Mouse (Mus musculus) myocyte (in vitro differentiated cells): ENCODE results near the gene Enpp7. TPM values are rescaled to one million over a fixed set of nuclear protein-coding genes. Genes with fewer than 3 reads are reported as not detected.

Source experiments
- H3K27me3 ChIP-seq: one replicate; pipeline ENCODE4 v1.6.1; 2011; ENCODE audit not compliant: control insufficient read depth, insufficient read depth, insufficient read length
- H3K36me3 ChIP-seq: one replicate; pipeline ENCODE4 v1.6.1; 2011; ENCODE audit not compliant: control insufficient read depth, insufficient read depth
- H3K4me2 ChIP-seq: one replicate; pipeline ENCODE4 v1.6.1; 2011; ENCODE audit warnings: low read depth, control low read depth
- H3K4me3 ChIP-seq: one replicate; pipeline ENCODE4 v1.5.1; 2011; ENCODE audit warnings: mild to moderate bottlenecking, control low read depth, moderate library complexity
- H3K79me2 ChIP-seq: one replicate; pipeline ENCODE4 v1.6.1; 2011; ENCODE audit not compliant: control insufficient read depth, insufficient read depth
- H3ac ChIP-seq: one replicate; pipeline ENCODE4 v1.6.1; 2011; ENCODE audit not compliant: control insufficient read depth, insufficient read length
- CEBPB ChIP-seq: IDR thresholded peaks from 2 replicates; pipeline ENCODE4 v1.6.1; 2011; ENCODE audit warnings: mild to moderate bottlenecking, moderate library complexity; ENCODE audit not compliant: poor library complexity, insufficient read depth, severe bottlenecking
- E2F4 ChIP-seq: IDR thresholded peaks from one replicate; pipeline ENCODE4 v1.6.1; 2011; ENCODE audit warnings: mild to moderate bottlenecking, control low read depth, moderate library complexity; ENCODE audit not compliant: insufficient read depth
- MAX ChIP-seq: IDR thresholded peaks from one replicate; pipeline ENCODE4 v1.6.1; 2011; ENCODE audit warnings: low read depth, mild to moderate bottlenecking, control low read depth
- MYOD1 ChIP-seq, 3 experiments: IDR thresholded peaks; one replicate each; pipeline ENCODE4 v1.6.1; 2011; ENCODE audit warnings: control low read depth in 2 of 3, low read depth in 2 of 3, mild to moderate bottlenecking in 2 of 3, moderate library complexity in 1 of 3; ENCODE audit not compliant: insufficient read length in 2 of 3, control insufficient read depth in 1 of 3
- MYOG ChIP-seq, 3 experiments: IDR thresholded peaks; one replicate each; pipeline ENCODE4 v1.6.1; 2011; ENCODE audit warnings: control low read depth in 2 of 3, low read depth in 2 of 3, mild to moderate bottlenecking in 2 of 3; ENCODE audit not compliant: insufficient read length in 2 of 3, control insufficient read depth in 1 of 3, insufficient read depth in 1 of 3
- POLR2A ChIP-seq: IDR thresholded peaks from one replicate; pipeline ENCODE4 v1.6.1; 2011; ENCODE audit warnings: low read depth, mild to moderate bottlenecking, control low read depth, moderate library complexity; ENCODE audit not compliant: insufficient read length
- POLR2AphosphoS2 ChIP-seq: IDR thresholded peaks from one replicate; pipeline ENCODE4 v1.6.1; 2011; ENCODE audit warnings: low read depth, control low read depth; ENCODE audit not compliant: insufficient read length
- REST ChIP-seq: IDR thresholded peaks from one replicate; pipeline ENCODE4 v1.6.1; 2011; ENCODE audit warnings: mild to moderate bottlenecking, control low read depth, moderate library complexity; ENCODE audit not compliant: insufficient read depth, insufficient read length
- SRF ChIP-seq: IDR thresholded peaks from one replicate; pipeline ENCODE4 v1.6.1; 2011; ENCODE audit warnings: low read depth; ENCODE audit not compliant: control insufficient read depth, insufficient read length
- TCF12 ChIP-seq: IDR thresholded peaks from one replicate; pipeline ENCODE4 v1.6.1; 2011; ENCODE audit warnings: mild to moderate bottlenecking, control low read depth; ENCODE audit not compliant: poor library complexity, insufficient read depth, severe bottlenecking
- TCF3 ChIP-seq: IDR thresholded peaks from one replicate; pipeline ENCODE4 v1.6.1; 2011; ENCODE audit warnings: low read depth, control low read depth; ENCODE audit not compliant: insufficient read length
- USF1 ChIP-seq: IDR thresholded peaks from one replicate; pipeline ENCODE4 v1.6.1; 2011; ENCODE audit warnings: low read depth, mild to moderate bottlenecking, control low read depth, moderate library complexity
- polyA plus RNA-seq: library from polyadenylated mRNA; unstranded; fragments of >200 nt; fragmentation: generic; extraction: Trizol; gene quantifications from one replicate; pipeline ENCODE4 v1.2.1, GENCODE M21; 2012; ENCODE audit warnings: missing spikeins

The Enpp7 gene
- polyA plus RNA-seq, 1 experiment: not detected

DNA sequence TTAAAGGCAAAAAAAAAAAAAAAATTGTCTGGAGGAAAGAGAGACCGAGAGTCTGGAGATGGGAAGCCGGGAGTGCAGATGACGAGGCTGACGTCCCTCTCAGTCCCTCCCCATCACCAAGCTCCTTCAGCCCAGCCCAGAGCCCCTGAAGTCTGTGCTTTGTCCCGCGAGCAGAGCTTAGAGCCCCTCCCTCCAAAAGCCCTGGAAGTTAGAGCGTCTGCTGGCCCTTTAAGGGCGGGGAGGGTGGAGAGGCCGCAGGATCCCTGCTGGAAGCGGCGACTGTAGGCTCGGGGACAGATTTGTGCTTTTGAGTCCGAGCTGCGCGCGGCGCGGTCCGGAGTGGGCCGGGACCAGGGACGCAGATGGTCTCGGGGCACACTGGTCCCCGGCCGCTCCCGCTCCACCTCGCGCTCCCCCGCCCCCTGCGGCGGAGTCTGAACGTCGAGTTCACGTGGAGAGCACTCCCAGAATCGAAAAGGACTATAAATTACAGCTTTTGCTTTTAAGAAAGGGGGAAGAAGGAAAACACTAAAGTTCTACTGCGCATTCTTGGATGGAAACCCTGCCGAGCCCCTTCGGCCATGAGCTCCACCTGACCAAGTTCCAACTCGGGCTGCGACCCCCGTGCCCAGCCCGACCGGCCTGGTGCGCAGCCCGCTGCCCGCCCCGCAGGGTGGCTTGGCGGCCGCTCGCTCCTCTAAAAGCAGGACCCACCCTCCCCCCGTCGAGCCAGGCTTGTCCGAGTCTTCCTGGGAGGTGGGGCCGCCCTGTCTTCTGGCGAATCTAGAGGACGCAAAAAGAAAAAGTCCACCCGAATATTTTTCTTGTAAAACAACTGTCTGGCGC lies 49.2 kb downstream of the Enpp7 start:
- peak overlapping the region; percentile 14 for H3ac ChIP-seq
- TF ChIP-seq MYOD1 (IDR thresholded peaks at IDR 0.05; ENCODE audit: control insufficient read depth in 1 of 3, insufficient read length in 2 of 3, low read depth in 2 of 3): peak in 1 of 3 experiments; percentile 3
- TF ChIP-seq POLR2AphosphoS2: peak; percentile 56
- TF ChIP-seq MAX: no peak
- TF ChIP-seq POLR2A: peak; percentile 74
- no peaks in the 10 kb centered on the region for H3K36me3 ChIP-seq
- peak overlapping the region; percentile 97 for H3K4me2 ChIP-seq
- peaks cover under 1% of the 10 kb centered on the region for H3K27me3 ChIP-seq
- peaks cover 13% of the 10 kb centered on the region for H3K79me2 ChIP-seq
- H3K4me3 ChIP-seq: peak overlapping the region; percentile 40

DNA sequence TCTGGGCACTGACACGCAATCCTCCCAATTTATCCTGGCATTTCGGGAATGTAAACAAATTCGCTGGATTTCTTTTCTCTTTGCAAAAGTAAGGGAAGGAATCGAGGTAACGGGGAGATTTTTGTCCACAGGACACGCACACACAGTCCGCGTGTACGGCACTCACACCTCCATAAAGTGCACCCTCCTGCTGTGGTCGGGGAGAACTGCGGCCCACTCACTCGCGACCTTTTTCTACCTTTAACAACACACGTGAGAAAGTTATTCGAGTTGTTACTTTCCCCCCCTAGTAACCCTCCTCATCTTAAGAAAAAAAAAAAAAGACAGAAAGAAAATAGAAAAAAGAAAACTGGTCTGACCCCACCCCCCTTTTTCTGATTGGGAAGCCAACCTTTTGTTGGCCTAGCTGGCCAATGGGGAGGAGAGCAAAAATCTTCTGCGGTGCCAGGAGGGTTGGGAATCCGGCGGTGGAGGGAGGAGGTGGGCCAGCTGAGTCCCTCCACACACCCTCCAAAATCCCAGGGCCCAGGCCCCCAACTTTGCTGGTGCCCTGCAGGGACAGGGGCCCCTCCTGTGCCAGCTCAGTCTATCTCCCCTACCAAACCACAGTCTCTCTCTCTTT lies 49.9 kb downstream of the Enpp7 start:
- Histone ChIP-seq H3K79me2 (peaks cover 13% of the 10 kb centered on the region), H3K27me3 (peaks cover 5% of the 10 kb centered on the region), H3K36me3 (no peaks in the 10 kb centered on the region), H3ac (peak overlapping the region; percentile 14), H3K4me3 (peak overlapping the region; percentile 40), H3K4me2 (peak overlapping the region; percentile 97)
- TF ChIP-seq REST: no peak
- no peak for TF ChIP-seq SRF
- TF ChIP-seq TCF12: no peak
- no peak for TF ChIP-seq CEBPB
- no peak for TF ChIP-seq POLR2AphosphoS2
- TF ChIP-seq TCF3: no peak
- TF ChIP-seq POLR2A: no peak
- TF ChIP-seq MAX: no peak
- no peak for TF ChIP-seq USF1
- no peak for TF ChIP-seq MYOG (IDR thresholded peaks at IDR 0.05; ENCODE audit: control insufficient read depth in 1 of 3, insufficient read depth in 1 of 3, insufficient read length in 2 of 3, low read depth in 2 of 3)
- TF ChIP-seq E2F4: no peak
- no peak for TF ChIP-seq MYOD1 (IDR thresholded peaks at IDR 0.05; ENCODE audit: control insufficient read depth in 1 of 3, insufficient read length in 2 of 3, low read depth in 2 of 3)

DNA sequence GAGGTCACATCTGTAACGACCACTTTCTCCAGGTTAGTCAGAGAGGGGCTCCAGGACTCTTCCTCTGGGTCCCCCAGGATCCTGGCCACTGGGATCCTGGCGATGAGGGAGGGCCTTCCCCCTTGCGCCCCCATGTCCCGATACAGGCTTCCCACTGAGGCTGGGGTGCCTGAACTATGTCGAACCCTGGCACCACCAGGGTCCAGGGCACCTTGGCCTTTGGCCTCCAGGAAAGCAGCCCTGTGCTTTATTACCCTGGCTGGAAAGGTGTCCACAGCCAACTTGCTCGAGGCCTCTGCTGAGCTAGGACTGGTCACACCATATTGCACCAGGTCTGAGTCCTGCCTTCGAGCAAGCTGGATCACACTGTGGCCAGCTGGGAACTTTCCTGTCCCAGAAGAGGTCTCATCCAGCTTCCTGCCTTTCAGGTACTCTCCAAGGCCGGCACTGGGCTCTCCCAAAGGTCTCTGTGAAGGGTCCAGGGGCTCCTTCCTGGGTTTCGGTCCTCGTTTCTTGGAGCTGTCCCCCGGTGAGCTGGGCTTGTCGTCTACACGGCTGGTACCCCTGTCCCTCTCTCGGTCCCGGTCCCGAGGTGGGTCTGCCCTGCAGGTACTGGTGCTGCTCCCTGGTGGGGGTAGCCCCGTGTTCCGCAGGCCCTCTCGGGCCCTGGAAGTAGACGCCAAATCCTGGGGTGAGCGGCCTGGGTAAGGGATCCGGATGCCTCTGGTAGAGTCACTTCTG lies 50.9 kb downstream of the Enpp7 start:
- no peak for TF ChIP-seq USF1
- TF ChIP-seq TCF3: no peak
- TF ChIP-seq MYOG (IDR thresholded peaks at IDR 0.05; ENCODE audit: control insufficient read depth in 1 of 3, insufficient read depth in 1 of 3, insufficient read length in 2 of 3, low read depth in 2 of 3): no peak
- TF ChIP-seq TCF12: no peak
- TF ChIP-seq MAX: no peak
- TF ChIP-seq POLR2AphosphoS2: no peak
- no peak for TF ChIP-seq CEBPB
- TF ChIP-seq MYOD1 (IDR thresholded peaks at IDR 0.05; ENCODE audit: control insufficient read depth in 1 of 3, insufficient read length in 2 of 3, low read depth in 2 of 3): no peak
- no peak for TF ChIP-seq SRF
- TF ChIP-seq REST: no peak
- peaks cover 5% of the 10 kb centered on the region for H3K27me3 ChIP-seq

DNA sequence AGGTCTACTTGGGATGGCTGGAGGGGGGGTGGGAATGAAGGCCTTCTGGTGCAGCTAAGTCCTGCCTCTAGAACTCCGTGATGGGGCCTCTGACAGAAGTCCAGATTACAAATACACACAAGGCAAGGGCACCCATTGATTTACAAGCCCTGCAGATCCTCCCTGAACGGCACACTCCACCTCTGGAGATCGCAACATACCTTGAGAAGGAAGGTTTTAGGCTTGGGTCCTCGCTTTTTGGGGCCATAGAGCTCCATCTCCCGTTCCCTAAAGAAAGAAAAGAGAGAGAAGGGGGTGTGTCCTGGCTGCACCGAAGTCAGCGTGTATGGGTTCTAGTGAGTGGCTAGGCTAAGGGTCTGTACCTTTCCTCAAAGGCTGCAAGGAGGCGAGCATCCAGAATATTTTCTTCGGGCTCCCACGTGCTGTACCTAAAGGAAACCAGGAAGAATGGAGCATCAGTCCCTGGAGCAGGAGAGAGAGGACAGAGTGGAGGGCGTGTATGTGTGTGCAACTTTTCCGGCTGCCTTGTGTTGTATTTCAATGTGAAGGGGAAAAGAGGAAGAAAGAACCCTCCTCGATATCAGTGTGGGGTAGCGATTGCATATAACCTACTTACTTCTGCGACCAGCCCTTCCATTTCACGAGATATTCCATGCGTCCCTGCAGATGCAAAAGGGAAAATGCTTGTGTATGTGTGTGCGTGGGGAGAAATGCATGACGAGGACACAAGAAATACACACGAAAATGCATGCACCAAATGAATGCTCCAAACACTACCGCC lies 51.9 kb downstream of the Enpp7 start:
- peak overlapping the region; percentile 89 for H3K4me2 ChIP-seq
- peak overlapping the region; percentile 45 for H3K4me3 ChIP-seq
- peak overlapping the region; percentile 53 for H3ac ChIP-seq
- H3K27me3 ChIP-seq: peaks cover 10% of the 10 kb centered on the region
- TF ChIP-seq POLR2AphosphoS2 (no peak), TCF3 (no peak), REST (no peak), E2F4 (no peak), POLR2A (no peak), MYOG (IDR thresholded peaks at IDR 0.05; ENCODE audit: control insufficient read depth in 1 of 3, insufficient read depth in 1 of 3, insufficient read length in 2 of 3, low read depth in 2 of 3) (no peak), TCF12 (no peak), SRF (no peak), USF1 (no peak), MAX (no peak), MYOD1 (IDR thresholded peaks at IDR 0.05; ENCODE audit: control insufficient read depth in 1 of 3, insufficient read length in 2 of 3, low read depth in 2 of 3) (no peak), CEBPB (no peak)
- H3K36me3 ChIP-seq: no peaks in the 10 kb centered on the region
- H3K79me2 ChIP-seq: peaks cover 13% of the 10 kb centered on the region

More for the DNA sequence above, 50.9 kb downstream of the Enpp7 start:
- Histone ChIP-seq H3K79me2 (peaks cover 13% of the 10 kb centered on the region), H3K4me3 (peak overlapping the region; percentile 45), H3ac (no peak overlapping the region), H3K36me3 (no peaks in the 10 kb centered on the region), H3K4me2 (no peak overlapping the region)
